Mouse (Mus musculus) kidney, postnatal 4 days (tissue): Measurements from ENCODE around the gene Cadm1.

Source experiments
- DNase-seq, 2 experiments: peaks; one replicate each; pipeline ENCODE4 v3.0.0; 2021; ENCODE audit warnings: mixed read lengths in 2 of 2

The Cadm1 gene

GRCm38 (mm10) chr9:47529602-47530450 is at the start of gene Cadm1:
Cadm1 (plus strand) TSS chr9:47530173.
- DNase-seq = peak; percentile 95 to 98

GRCm38 (mm10) chr9:47484506-47484905 is 45.5 kb upstream of the Cadm1 start:
- no peak for DNase-seq

GRCm38 (mm10) chr9:47485186-47485585 is 44.8 kb upstream of the Cadm1 start:
- DNase-seq = no peak

- DNase-seq = no peak
Observed at GRCm38 (mm10) chr9:47499761-47500160, 30.2 kb upstream of the Cadm1 start.

- DNase-seq = peak; percentile 28 to 42
Observed at GRCm38 (mm10) chr9:47505956-47506355, 24.0 kb upstream of the Cadm1 start.

GRCm38 (mm10) chr9:47506876-47507275 is 23.1 kb upstream of the Cadm1 start:
- no peak for DNase-seq

- no peak for DNase-seq
Observed at GRCm38 (mm10) chr9:47508109-47508508, 21.9 kb upstream of the Cadm1 start.

GRCm38 (mm10) chr9:47512521-47512920 is 17.5 kb upstream of the Cadm1 start:
- DNase-seq = no peak

- no peak for DNase-seq
Observed at GRCm38 (mm10) chr9:47514318-47514717, 15.7 kb upstream of the Cadm1 start.

- no peak for DNase-seq
Observed at GRCm38 (mm10) chr9:47516238-47516637, 13.7 kb upstream of the Cadm1 start.

- DNase-seq = no peak
Observed at GRCm38 (mm10) chr9:47527290-47527689, 2.7 kb upstream of the Cadm1 start.

- no peak for DNase-seq
Observed at GRCm38 (mm10) chr9:47527741-47528140, 2.2 kb upstream of the Cadm1 start.

GRCm38 (mm10) chr9:47529182-47529581 is 791 bp upstream of the Cadm1 start:
- DNase-seq = no peak

- no peak for DNase-seq
Observed at GRCm38 (mm10) chr9:47530544-47530921, 560 bp downstream of the Cadm1 start.

- DNase-seq = peak; percentile 73 to 81
Observed at GRCm38 (mm10) chr9:47530922-47531850, 1.2 kb downstream of the Cadm1 start.

- DNase-seq = peak; percentile 29 to 45
Observed at GRCm38 (mm10) chr9:47532215-47532865, 2.4 kb downstream of the Cadm1 start.

- DNase-seq = no peak
Observed at GRCm38 (mm10) chr9:47533461-47533860, 3.5 kb downstream of the Cadm1 start.

GRCm38 (mm10) chr9:47534573-47535475 is 4.9 kb downstream of the Cadm1 start:
- DNase-seq = no peak

- no peak for DNase-seq
Observed at GRCm38 (mm10) chr9:47545245-47545644, 15.3 kb downstream of the Cadm1 start.

GRCm38 (mm10) chr9:47545667-47546066 is 15.7 kb downstream of the Cadm1 start:
- no peak for DNase-seq

- no peak for DNase-seq
Observed at GRCm38 (mm10) chr9:47548402-47548801, 18.4 kb downstream of the Cadm1 start.

- no peak for DNase-seq
Observed at GRCm38 (mm10) chr9:47548916-47549315, 18.9 kb downstream of the Cadm1 start.
